Mouse (Mus musculus) spleen, postnatal 14 days (tissue): ENCODE results near the gene Braf.

Experiments used
- DNase-seq, 2 experiments: peaks; one replicate each; pipeline ENCODE4 v3.0.0; 2021 to 2022; ENCODE audit warnings: low spot score in 2 of 2

Braf gene

DNA sequence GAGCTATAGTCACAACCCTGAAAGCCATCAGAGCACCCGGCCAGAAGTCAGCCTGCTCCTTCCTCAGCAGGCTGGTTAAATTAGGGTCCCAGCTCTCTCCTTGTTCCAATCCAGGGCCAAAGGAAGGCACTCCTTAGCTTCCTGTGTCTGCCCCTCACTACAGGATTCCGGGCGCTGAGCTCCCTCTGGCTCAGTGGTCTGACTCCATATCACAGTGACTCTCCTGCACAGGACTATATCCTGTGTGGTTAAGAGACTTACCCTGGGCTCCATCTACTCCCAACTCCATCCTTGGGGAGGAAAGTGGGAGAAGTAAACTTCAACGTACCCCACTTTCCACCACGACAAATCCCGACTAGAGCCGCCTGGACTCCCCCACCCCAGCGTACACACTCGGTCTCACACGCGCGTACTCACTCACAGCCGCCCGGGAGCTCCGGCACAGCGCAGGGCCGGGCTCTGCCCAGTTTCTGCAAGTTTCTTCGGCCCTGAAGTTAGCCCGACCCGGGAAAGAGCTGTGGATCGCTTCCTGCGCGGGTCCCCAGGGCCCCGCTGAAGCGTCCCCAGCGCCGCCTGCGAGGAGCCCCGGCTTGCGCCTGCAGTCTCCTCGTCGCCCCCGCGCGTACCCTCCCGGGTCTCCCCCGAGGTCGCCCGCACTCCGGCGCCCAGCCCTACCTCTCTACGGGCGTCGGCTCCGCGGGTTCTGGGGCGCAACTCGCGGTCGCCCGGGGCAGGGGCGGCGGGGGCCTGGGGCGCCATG, 168.2 kb downstream of the Braf start:
- DNase-seq = no peak

DNA sequence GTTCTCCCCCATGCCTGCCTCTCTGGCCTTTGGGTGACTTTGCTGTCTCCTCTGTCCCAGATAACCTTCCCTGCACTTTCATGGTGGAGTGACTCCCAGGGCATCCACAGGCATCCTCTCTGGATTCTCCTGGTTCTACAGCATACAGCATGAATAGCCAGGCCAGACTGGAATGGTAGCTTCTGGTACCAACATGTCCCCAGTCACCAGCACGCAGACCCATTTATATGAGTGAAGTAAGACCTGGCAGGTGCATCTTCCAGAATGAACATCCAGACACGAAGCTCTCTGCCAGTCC, 169.7 kb downstream of the Braf start:
- DNase-seq = no peak

DNA sequence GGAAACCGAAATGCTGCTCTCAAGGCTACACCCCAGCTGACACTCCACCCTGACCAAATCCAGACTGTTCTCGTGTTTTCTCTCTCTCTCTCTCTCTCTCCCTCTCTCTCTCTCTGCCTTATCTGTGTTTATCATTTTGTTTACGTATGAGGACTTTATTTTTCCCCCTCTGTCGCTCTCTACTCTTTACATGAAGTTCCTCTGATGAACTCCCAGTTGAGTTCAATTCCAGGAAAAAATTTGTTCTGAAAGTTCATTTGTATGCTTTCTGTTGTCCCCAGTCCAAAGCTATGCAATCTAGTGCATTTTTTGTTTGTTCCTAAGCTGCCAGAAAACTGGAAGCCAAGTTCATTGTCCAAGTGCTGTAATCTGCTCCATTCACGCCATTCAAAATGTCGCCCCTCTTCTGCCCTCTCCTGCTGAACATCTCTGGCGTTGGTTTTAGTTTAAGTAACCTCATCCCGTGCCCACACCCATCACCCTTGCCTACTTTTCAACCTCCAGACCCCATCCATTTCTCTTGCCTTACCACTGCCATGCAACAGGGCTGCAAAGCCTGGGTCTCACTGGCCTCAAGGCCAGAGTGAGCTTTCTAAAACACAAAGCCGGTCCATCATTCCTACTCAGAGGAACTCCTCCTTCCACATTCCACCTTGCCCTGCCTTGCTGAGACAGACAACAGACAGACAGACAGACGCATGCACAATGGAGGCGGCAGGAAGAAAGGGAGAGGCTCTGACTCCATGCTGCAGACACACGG, 170.2 kb downstream of the Braf start:
- no peak for DNase-seq
